Mouse (Mus musculus): ENCODE measurements around the gene Hist1h1d.
"Not testable (repeated sequence)": the region's sequence is repeated elsewhere in the genome, so short reads cannot be mapped to it uniquely, and the experiment has no call there.

The Hist1h1d gene

DNA sequence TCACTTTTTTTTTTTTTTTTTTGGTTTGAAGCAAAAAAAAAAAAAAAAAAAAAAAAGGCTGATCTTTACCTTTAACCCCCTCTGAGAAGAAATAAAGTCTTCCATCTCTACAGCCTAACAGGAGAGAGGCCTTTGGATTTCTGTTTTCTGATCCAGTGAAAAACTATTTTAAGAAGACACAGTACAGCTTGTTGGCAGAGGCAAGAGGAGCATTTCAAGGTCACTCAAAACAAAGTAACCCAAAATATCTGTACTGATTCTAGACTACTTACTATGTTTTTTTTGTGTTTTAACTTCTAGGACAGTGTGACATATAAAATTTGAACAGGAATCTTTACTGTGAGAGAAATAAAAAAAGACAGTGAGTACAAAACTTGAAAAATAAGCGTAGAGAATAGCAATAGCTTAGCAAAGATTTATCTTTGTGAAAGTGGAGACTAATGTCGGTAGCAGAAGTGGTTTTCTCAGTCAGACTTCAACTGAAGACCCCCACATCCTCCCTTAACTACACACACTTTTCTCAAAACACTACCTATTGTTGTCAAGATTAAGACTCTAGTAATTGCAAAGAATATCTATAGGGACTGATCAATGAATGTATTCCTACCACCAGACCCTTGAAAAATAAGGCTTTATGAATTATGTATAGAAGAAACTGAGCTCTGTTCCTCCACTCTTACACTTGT, 23.4 kb upstream of the Hist1h1d start:
- no peak for DNase-seq (ENCODE audit: low read depth, low spot score)

DNA sequence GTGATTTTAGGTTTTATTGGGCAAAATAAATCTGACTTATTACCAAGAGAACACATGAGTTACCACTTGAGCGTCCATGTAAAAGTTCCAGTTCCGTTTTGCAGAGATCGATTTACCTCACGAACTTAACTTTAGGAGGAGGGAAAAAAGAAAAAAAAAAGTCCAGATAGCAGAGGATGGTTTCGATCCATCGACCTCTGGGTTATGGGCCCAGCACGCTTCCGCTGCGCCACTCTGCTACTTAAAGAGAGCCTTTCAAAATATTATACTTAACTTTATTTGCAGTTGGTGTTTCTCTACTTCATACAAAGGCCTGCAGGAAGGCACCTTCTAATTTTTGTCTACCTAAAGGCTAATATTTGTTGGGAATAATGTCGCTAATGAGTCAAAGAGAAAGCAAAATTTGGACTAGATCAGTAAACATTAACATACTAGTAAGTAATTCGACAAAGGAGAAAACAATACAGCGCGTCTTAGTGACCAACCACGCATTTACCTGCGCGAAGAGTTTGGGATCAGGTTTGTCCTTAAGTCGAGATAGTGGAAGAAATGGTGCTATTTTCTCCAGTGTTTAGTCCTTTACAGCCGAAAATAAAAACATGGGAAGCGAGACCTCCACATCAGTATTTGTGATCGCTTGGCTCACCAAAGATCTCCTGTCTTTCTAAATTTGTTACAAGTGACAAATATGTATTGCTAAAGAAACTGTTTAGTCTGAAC, 22.7 kb upstream of the Hist1h1d start:
- DNase-seq (ENCODE audit: low read depth, low spot score) = peak; percentile 70

- peak; percentile 94 for DNase-seq (ENCODE audit: low read depth, low spot score)
Measured at GRCm38 (mm10) chr13:23530901-23531875, 21.9 kb upstream of the Hist1h1d start, which contains the start of gene Hist1h4h. TSS of gene Hist1h4h (plus strand) at chr13:23531050.

GRCm38 (mm10) chr13:23532262-23533075, 20.6 kb upstream of the Hist1h1d start:
- no peak for DNase-seq (ENCODE audit: low read depth, low spot score)

GRCm38 (mm10) chr13:23533560-23534367, 19.3 kb upstream of the Hist1h1d start, which contains the start of gene Hist1h2af:
TSS of gene Hist1h2af (plus strand) at chr13:23533906.
- DNase-seq (ENCODE audit: low read depth, low spot score) = peak; percentile 87

DNA sequence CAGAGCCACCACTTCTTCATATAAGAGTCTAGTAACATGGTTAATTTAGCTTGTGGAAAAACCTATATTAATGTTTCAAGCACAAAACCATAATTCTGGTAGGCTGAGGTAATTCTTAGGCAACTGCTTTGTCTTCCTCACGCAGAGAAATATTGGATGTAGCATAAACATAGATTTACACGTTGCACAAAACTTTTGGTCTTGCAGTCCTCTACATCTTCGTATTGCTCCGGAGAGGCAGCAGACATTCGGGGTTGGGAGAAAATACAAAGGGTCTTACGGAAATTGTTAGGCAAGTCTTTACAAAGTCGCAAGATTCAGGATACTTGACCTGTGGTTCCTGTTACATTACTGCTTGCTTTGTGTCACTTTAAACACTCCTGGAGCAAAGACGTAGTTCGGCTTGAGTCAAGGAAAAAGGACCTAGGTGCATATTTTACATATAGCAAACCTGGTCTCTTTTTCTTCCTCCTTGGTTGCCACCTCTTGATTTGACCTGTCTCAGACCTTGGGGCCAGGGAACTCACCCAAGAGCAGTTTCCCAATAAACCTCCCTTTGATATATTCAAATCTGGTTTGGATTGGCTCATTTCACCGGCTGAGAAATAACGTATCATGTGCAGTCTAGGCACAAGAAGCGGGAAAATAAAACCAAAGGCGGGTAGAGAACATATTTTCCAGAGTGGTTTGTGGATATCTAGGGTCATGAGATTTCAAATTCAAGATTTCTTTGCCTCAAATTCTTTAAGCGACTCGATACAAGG, 18.5 kb upstream of the Hist1h1d start:
- DNase-seq (ENCODE audit: low read depth, low spot score) = no peak

DNA sequence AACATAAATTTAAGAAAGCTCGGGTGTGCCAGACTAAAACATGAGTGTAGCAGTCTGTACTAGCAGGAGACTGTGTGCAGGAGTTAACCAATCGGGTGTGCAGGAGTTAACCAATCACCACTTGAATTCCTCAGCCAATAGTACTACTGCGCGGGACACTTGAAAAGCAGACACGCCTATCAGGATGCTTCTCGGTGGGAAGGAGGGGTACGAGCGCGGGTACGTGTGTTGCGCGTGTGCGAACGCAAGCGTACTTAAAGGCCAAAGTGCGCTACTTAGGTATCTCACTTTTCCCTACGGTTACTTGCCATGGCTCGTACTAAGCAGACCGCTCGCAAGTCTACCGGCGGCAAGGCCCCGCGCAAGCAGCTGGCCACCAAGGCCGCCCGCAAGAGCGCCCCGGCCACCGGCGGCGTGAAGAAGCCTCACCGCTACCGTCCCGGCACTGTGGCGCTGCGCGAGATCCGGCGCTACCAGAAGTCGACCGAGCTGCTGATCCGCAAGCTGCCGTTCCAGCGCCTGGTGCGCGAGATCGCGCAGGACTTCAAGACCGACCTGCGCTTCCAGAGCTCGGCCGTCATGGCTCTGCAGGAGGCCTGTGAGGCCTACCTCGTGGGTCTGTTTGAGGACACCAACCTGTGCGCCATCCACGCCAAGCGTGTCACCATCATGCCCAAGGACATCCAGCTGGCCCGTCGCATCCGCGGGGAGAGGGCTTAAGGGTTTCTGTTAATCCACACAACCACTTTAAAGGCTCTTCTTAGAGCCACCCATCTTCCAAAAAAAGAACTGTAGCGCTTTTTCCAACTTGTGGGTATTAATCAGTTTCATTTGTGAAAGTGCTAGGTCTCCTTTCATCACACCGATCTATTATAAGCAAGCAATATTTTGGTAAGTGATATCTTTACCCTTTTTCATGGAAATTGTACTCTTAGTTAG, 17.7 kb upstream of the Hist1h1d start, which contains the start of gene Hist1h3g:
Gene Hist1h3g (plus strand): TSS at position 286 of the 939 bp plus-strand sequence.
- peak; percentile 94 for DNase-seq (ENCODE audit: low read depth, low spot score)

GRCm38 (mm10) chr13:23536076-23536822, 16.8 kb upstream of the Hist1h1d start:
- no peak for DNase-seq (ENCODE audit: low read depth, low spot score)

GRCm38 (mm10) chr13:23537006-23537710, 15.9 kb upstream of the Hist1h1d start:
- no peak for DNase-seq (ENCODE audit: low read depth, low spot score)

DNA sequence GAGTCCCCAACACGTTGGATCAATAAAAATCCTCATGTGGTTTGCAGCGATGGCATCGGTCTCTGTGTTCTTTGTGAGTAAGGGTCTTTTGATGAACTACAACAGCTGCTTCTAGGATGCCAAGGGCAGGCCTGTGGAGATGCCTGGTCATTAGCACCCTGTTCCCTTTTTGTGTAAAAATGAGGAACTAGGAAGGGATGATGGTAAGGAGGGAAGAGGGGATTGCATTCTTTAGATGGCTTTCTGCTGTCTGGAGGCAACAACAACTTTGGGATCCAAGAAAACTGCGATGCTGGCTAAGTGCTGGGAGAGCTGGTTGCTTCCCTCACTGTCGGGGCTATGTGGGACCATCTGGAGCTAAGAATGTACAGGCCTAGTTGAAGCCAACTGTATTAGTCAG, 14.8 kb upstream of the Hist1h1d start:
- DNase-seq (ENCODE audit: low read depth, low spot score) = no peak

GRCm38 (mm10) chr13:23539821-23540220, 13.2 kb upstream of the Hist1h1d start:
- not testable (repeated sequence) for DNase-seq (ENCODE audit: low read depth, low spot score)

GRCm38 (mm10) chr13:23541497-23541896, 11.6 kb upstream of the Hist1h1d start:
- DNase-seq (ENCODE audit: low read depth, low spot score) = no peak

GRCm38 (mm10) chr13:23542225-23542980, 10.7 kb upstream of the Hist1h1d start:
- DNase-seq (ENCODE audit: low read depth, low spot score) = not testable (repeated sequence)

- DNase-seq (ENCODE audit: low read depth, low spot score) = peak; percentile 90
Measured at GRCm38 (mm10) chr13:23542999-23543607, 10.0 kb upstream of the Hist1h1d start, which contains the start of gene Hist1h2bh. TSS of gene Hist1h2bh (minus strand) at chr13:23543392.
